Mouse (Mus musculus): ENCODE data around the gene Fam3b. TPM values are rescaled to one million over a fixed set of nuclear protein-coding genes. Genes with fewer than 3 reads are reported as not detected.

Gene Fam3b
- polyA plus RNA-seq, 1 experiment from 2014 or later = 0.14 TPM

DNA sequence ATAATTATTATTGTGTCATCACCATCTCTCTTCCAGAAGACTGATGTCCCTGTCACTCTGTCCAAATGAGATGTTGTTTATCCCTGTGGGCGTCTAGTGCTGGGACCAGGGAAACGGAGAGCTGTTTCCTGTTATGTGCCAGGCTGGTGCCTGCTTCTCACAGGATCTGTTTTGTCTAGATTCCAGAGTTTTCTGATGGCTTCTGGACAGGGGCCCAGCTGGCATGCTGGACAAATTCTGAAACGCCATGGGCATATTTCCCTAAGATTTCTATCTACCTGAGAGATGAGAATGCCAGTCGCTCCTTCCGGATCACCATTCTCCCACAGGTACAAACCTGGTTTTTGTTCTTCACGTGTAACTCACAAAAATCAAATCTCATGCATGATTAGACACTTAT lies 92.9 kb downstream of the Fam3b start:
- Histone ChIP-seq H3K27me3 (ENCODE audit: control insufficient read depth, insufficient read depth, low read length) (no peaks in the 10 kb centered on the region), H3K9ac (ENCODE audit: low read length) (no peak overlapping the region), H3K36me3 (ENCODE audit: control insufficient read depth, insufficient read depth) (no peaks in the 10 kb centered on the region), H3K9me3 (replicated peaks; ENCODE audit: control insufficient read depth, low read length) (no peaks in the 10 kb centered on the region), H3K4me2 (ENCODE audit: low read depth, low read length) (no peak overlapping the region), H3K4me1 (ENCODE audit: control insufficient read depth, insufficient read depth, low read length) (peaks cover 14% of the 10 kb centered on the region), H3K27ac (ENCODE audit: low read length) (no peak overlapping the region), H3K4me3 (ENCODE audit: low read length) (no peak overlapping the region)
- WGBS = 71% methylated on average over 6 of the region's 6 CpGs
- ATAC-seq (replicated peaks; ENCODE audit: extremely low read depth, insufficient read depth, low FRiP score) = no peak

Other genes with a start within 250 kb of the Fam3b start
- 43.9 and 48.2 TPM in 2 replicates for gene Bace2, start 158.1 kb downstream of the Fam3b start, polyA plus RNA-seq (2015; fragmentation: Nextera tagmentation; extraction: Ambion mirVana)
- 0.17 and 0.47 TPM in 2 replicates for gene Mx1, start 51.9 kb downstream of the Fam3b start, polyA plus RNA-seq (2015; fragmentation: Nextera tagmentation; extraction: Ambion mirVana)
- 0.72 and 1.0 TPM in 2 replicates for gene Tmprss2, start 96.4 kb upstream of the Fam3b start, polyA plus RNA-seq (2015; fragmentation: Nextera tagmentation; extraction: Ambion mirVana)
- 2.9 and 4.6 TPM in 2 replicates for gene Ripk4, start 249.0 kb upstream of the Fam3b start, polyA plus RNA-seq (2015; fragmentation: Nextera tagmentation; extraction: Ambion mirVana)